Mouse (Mus musculus): ENCODE data around the gene Ercc1. TPM values are rescaled to one million over a fixed set of nuclear protein-coding genes. Genes with fewer than 3 reads are reported as not detected.

The Ercc1 gene
- polyA plus RNA-seq, 1 experiment from 2014 or later, result 32.8 TPM

GRCm38 (mm10) chr7:19360944-19361343 lies 16.4 kb downstream of the Ercc1 start:
- Histone ChIP-seq H3K27ac (replicated peaks) (peak overlapping the region; percentile 93), H3K27me3 (ENCODE audit: control insufficient read depth, insufficient read depth, low read length) (no peaks in the 10 kb centered on the region), H3K9ac (ENCODE audit: low read length) (peak overlapping the region; percentile 73), H3K9me3 (ENCODE audit: control insufficient read depth, low read length) (no peaks in the 10 kb centered on the region), H3K4me1 (replicated peaks; ENCODE audit: control insufficient read depth, insufficient read depth) (peaks cover 3% of the 10 kb centered on the region; the same call in 1 of the 2 replicates), H3K4me3 (ENCODE audit: low read depth, low read length) (peak overlapping the region; percentile 73), H3K36me3 (ENCODE audit: control insufficient read depth, insufficient read depth, low read length) (no peaks in the 10 kb centered on the region), H3K4me2 (replicated peaks; ENCODE audit: low read depth) (peak overlapping the region; percentile 92)
- ATAC-seq (ENCODE audit: low FRiP score, low TSS enrichment) (peak; percentile 80), DNase-seq (ENCODE audit: low spot score) (peak; percentile 93)
- no peak for TF ChIP-seq CTCF (IDR thresholded peaks at IDR 0.05; ENCODE audit: low read depth)
- TF ChIP-seq EP300 (optimal IDR thresholded peaks at IDR 0.05), result no peak
- under 1% methylated on average over 27 of the region's 27 CpGs for WGBS

GRCm38 (mm10) chr7:19361720-19362119 lies 17.1 kb downstream of the Ercc1 start:
- H3K4me2 ChIP-seq (replicated peaks; ENCODE audit: low read depth), result peak overlapping the region; percentile 92
- H3K4me1 ChIP-seq (replicated peaks; ENCODE audit: control insufficient read depth, insufficient read depth), result peaks cover 3% of the 10 kb centered on the region; the same call in 1 of the 2 replicates
- DNase-seq (ENCODE audit: low spot score), result peak; percentile 91
- no peaks in the 10 kb centered on the region for H3K27me3 ChIP-seq (ENCODE audit: control insufficient read depth, insufficient read depth, low read length)
- H3K9ac ChIP-seq (ENCODE audit: low read length), result peak overlapping the region; percentile 73
- peak; percentile 6; the same call in 1 of the 2 replicates for ATAC-seq (ENCODE audit: low FRiP score, low TSS enrichment)
- H3K4me3 ChIP-seq (ENCODE audit: low read depth, low read length), result peak overlapping the region; percentile 73
- peak overlapping the region; percentile 93 for H3K27ac ChIP-seq (replicated peaks)
- no peak for TF ChIP-seq EP300 (optimal IDR thresholded peaks at IDR 0.05)
- peak; percentile 84 for TF ChIP-seq CTCF (IDR thresholded peaks at IDR 0.05; ENCODE audit: low read depth)
- WGBS, result 11% methylated on average over 16 of the region's 16 CpGs
- no peaks in the 10 kb centered on the region for H3K36me3 ChIP-seq (ENCODE audit: control insufficient read depth, insufficient read depth, low read length)
- no peaks in the 10 kb centered on the region for H3K9me3 ChIP-seq (ENCODE audit: control insufficient read depth, low read length)

GRCm38 (mm10) chr7:19362276-19362675 lies 17.7 kb downstream of the Ercc1 start:
- peak overlapping the region; percentile 93 for H3K27ac ChIP-seq (replicated peaks)
- ATAC-seq (ENCODE audit: low FRiP score, low TSS enrichment) (no peak), DNase-seq (ENCODE audit: low spot score) (no peak)
- TF ChIP-seq EP300 (optimal IDR thresholded peaks at IDR 0.05) (no peak), CTCF (IDR thresholded peaks at IDR 0.05; ENCODE audit: low read depth) (no peak)
- peaks cover 3% of the 10 kb centered on the region; the same call in 1 of the 2 replicates for H3K4me1 ChIP-seq (replicated peaks; ENCODE audit: control insufficient read depth, insufficient read depth)
- H3K9ac ChIP-seq (ENCODE audit: low read length), result peak overlapping the region; percentile 18; the same call in 1 of the 2 replicates
- peak overlapping the region; percentile 73 for H3K4me3 ChIP-seq (ENCODE audit: low read depth, low read length)
- H3K4me2 ChIP-seq (replicated peaks; ENCODE audit: low read depth), result peak overlapping the region; percentile 92
- no peaks in the 10 kb centered on the region for H3K9me3 ChIP-seq (ENCODE audit: control insufficient read depth, low read length)
- H3K36me3 ChIP-seq (ENCODE audit: control insufficient read depth, insufficient read depth, low read length), result no peaks in the 10 kb centered on the region
- WGBS, result 58% methylated on average over 4 of the region's 4 CpGs
- H3K27me3 ChIP-seq (ENCODE audit: control insufficient read depth, insufficient read depth, low read length), result no peaks in the 10 kb centered on the region

- no peak for TF ChIP-seq EP300 (optimal IDR thresholded peaks at IDR 0.05)
- TF ChIP-seq CTCF (IDR thresholded peaks at IDR 0.05; ENCODE audit: low read depth), result peak; percentile 93
- Histone ChIP-seq H3K4me3 (ENCODE audit: low read depth, low read length) (no peak overlapping the region), H3K4me2 (replicated peaks; ENCODE audit: low read depth) (peak overlapping the region; percentile 35), H3K9me3 (ENCODE audit: control insufficient read depth, low read length) (no peaks in the 10 kb centered on the region), H3K36me3 (ENCODE audit: control insufficient read depth, insufficient read depth, low read length) (no peaks in the 10 kb centered on the region), H3K9ac (ENCODE audit: low read length) (no peak overlapping the region), H3K27ac (replicated peaks) (peak overlapping the region; percentile 80), H3K4me1 (replicated peaks; ENCODE audit: control insufficient read depth, insufficient read depth) (peaks cover 3% of the 10 kb centered on the region; the same call in 1 of the 2 replicates), H3K27me3 (ENCODE audit: control insufficient read depth, insufficient read depth, low read length) (no peaks in the 10 kb centered on the region)
- 4% methylated on average over 18 of the region's 18 CpGs for WGBS
- ATAC-seq (ENCODE audit: low FRiP score, low TSS enrichment), result peak; percentile 53
- peak; percentile 93 for DNase-seq (ENCODE audit: low spot score)
These were observed 19.3 kb downstream of the Ercc1 start for GRCm38 (mm10) chr7:19363881-19364280.

- ATAC-seq (ENCODE audit: low FRiP score, low TSS enrichment) (peak; percentile 21; the same call in 1 of the 2 replicates), DNase-seq (ENCODE audit: low spot score) (peak; percentile 44)
- H3K27me3 ChIP-seq (ENCODE audit: control insufficient read depth, insufficient read depth, low read length), result no peaks in the 10 kb centered on the region
- H3K27ac ChIP-seq (replicated peaks), result peak overlapping the region; percentile 80
- no peak overlapping the region for H3K9ac ChIP-seq (ENCODE audit: low read length)
- H3K9me3 ChIP-seq (ENCODE audit: control insufficient read depth, low read length), result no peaks in the 10 kb centered on the region
- H3K36me3 ChIP-seq (ENCODE audit: control insufficient read depth, insufficient read depth, low read length), result no peaks in the 10 kb centered on the region
- H3K4me1 ChIP-seq (replicated peaks; ENCODE audit: control insufficient read depth, insufficient read depth), result peaks cover 6% of the 10 kb centered on the region; the same call in 1 of the 2 replicates
- TF ChIP-seq EP300 (optimal IDR thresholded peaks at IDR 0.05), result peak; percentile 69
- TF ChIP-seq CTCF (IDR thresholded peaks at IDR 0.05; ENCODE audit: low read depth), result no peak
- no peak overlapping the region for H3K4me2 ChIP-seq (replicated peaks; ENCODE audit: low read depth)
- WGBS, result 52% methylated on average over 4 of the region's 4 CpGs
- H3K4me3 ChIP-seq (ENCODE audit: low read depth, low read length), result no peak overlapping the region
These were observed 20.8 kb downstream of the Ercc1 start for GRCm38 (mm10) chr7:19365376-19365775.

- TF ChIP-seq CTCF (IDR thresholded peaks at IDR 0.05; ENCODE audit: low read depth) (no peak), EP300 (optimal IDR thresholded peaks at IDR 0.05) (no peak)
- Histone ChIP-seq H3K4me2 (replicated peaks; ENCODE audit: low read depth) (no peak overlapping the region), H3K9ac (ENCODE audit: low read length) (no peak overlapping the region), H3K27ac (replicated peaks) (no peak overlapping the region), H3K36me3 (ENCODE audit: control insufficient read depth, insufficient read depth, low read length) (0 out of 2 replicates have a peak, but pooled peaks cover 3% of the 10 kb centered on the region), H3K4me1 (replicated peaks; ENCODE audit: control insufficient read depth, insufficient read depth) (peaks cover 2% of the 10 kb centered on the region; the same call in 1 of the 2 replicates), H3K9me3 (ENCODE audit: control insufficient read depth, low read length) (no peaks in the 10 kb centered on the region), H3K4me3 (ENCODE audit: low read depth, low read length) (no peak overlapping the region), H3K27me3 (ENCODE audit: control insufficient read depth, insufficient read depth, low read length) (no peaks in the 10 kb centered on the region)
- WGBS, result 22% methylated on average over 16 of the region's 16 CpGs
- DNase-seq (ENCODE audit: low spot score) (peak; percentile 62), ATAC-seq (ENCODE audit: low FRiP score, low TSS enrichment) (no peak)
These were observed 23.8 kb downstream of the Ercc1 start for GRCm38 (mm10) chr7:19368380-19368779.

Data from stomach, postnatal 0 days (tissue).